Mouse (Mus musculus) stomach, postnatal 0 days (tissue): Measurements from ENCODE around the gene Fcho1.

Experiments used
- CTCF ChIP-seq: IDR thresholded peaks from 2 replicates; pipeline ENCODE4 v1.5.1; 2016; ENCODE audit warnings: antibody characterized with exemption, low read depth, mild to moderate bottlenecking, moderate library complexity
- EP300 ChIP-seq: optimal IDR thresholded peaks from 2 replicates; pipeline ENCODE3; 2016; ENCODE audit warnings: antibody characterized with exemption

DNA sequence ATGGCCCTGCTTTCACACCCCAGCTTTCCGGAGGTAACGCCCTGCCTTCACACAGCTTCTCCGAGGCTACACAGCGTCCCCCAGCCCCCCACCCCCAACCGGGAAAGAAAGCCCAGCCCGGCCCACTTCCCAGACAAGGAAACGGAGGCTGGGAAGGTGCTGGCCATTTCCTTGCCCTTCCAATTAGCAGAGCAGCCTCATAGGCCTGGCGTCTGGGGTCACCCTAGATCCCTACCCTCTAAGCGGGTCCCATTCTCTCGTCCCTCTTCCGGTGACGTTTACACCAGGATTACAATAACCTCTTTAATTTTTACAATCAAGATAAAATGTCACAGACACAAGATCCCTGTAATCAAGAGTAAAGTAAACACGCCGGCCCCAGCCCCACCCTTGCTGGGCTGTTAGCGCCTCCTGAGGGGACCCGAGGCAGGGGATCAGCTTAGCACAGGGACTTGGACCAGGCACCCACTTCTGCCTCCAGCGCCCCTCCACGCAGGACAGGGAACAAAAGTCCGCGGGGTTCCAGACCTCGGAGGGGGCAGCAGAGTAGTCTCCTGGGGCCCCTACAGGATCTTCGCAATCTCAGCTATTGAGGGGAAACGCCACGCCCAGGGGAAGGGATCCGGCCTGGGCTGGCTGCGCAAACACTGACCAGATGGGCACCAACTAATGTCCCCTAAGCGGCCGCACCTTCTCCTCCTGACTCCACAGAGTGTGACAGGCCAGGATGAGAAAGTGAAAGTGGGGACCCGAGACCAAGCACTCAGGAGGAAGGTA is 24.8 kb downstream of the Fcho1 start:
- no peak for TF ChIP-seq EP300
- TF ChIP-seq CTCF, result no peak
